Mouse (Mus musculus): Measurements from ENCODE around the gene Adam12.

DNA sequence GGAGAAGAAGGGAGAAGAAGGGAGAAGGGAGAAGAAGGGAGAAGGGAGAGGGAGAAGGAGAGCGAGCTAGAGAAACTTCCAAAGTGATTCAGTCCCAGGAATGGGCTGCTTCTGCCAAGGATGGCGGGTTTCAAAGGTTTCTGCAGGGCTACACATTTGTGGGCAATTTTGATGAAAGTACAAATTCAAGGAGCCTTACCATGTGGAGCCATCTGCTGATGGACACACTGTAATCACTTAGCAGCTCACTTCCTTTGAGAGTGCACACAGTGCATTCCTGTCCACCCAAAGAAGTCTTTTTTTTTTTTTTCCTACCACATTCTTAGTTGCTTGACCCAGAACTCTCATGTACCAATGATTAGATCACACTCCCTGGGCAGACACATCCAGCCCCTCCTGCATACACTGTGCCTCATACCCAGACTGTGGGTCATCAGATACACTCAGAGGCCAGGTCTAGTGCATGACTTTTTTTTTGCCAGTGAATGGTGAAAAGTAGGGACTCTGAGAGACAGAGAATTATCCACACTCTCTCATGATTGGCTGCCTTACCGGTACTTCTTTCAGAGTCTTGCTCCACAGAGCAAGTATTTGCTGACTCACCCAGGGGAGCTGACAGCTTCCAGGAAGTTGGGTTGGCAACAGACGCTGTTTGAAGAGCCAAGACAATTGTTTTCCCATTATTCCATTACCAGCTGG lies 29.2 kb upstream of the Adam12 start:
- TF ChIP-seq POLR2A (IDR thresholded peaks at IDR 0.05; ENCODE audit: extremely low read depth, insufficient read depth, low read length) (no peak), CTCF (IDR thresholded peaks at IDR 0.05; ENCODE audit: low read depth, low read length) (no peak)
